Mouse (Mus musculus) heart, adult 2 months (tissue): ENCODE measurements around the gene Tbc1d10b.

Experiments
- CTCF ChIP-seq: fragments of 200-600 bp; IDR thresholded peaks from 2 replicates; pipeline ENCODE4 v1.8.1; 2022; ENCODE audit warnings: antibody characterized with exemption, mild to moderate bottlenecking, moderate library complexity
- POLR2A ChIP-seq: fragments of 200-500 bp; IDR thresholded peaks from 2 replicates; pipeline ENCODE4 v1.6.1; 2011; ENCODE audit warnings: mild to moderate bottlenecking, low read depth, low read length, control low read depth; ENCODE audit not compliant: insufficient read depth

GRCm38 (mm10) chr7:127176937-127177336, 31.3 kb downstream of the Tbc1d10b start:
- TF ChIP-seq CTCF, result no peak
- no peak for TF ChIP-seq POLR2A
